Mouse (Mus musculus): ENCODE data around the gene Brms1l. TPM values are rescaled to one million over a fixed set of nuclear protein-coding genes. Genes with fewer than 3 reads are reported as not detected.
A peak's percentile ranks its signal among the peaks of the same experiment; 100 is the strongest.
"Not testable (repeated sequence)": the region's sequence is repeated elsewhere in the genome, so short reads cannot be mapped to it uniquely, and the experiment has no call there.

Brms1l gene
- 14.3 and 18.4 TPM in 2 replicates for polyA plus RNA-seq (2012; ENCODE audit: insufficient read depth, insufficient read length, missing spikeins)

GRCm38 (mm10) chr12:55836199-55836951, at the start of gene Brms1l:
Gene Brms1l, plus strand, starts transcription at chr12:55836324.
- H3K27ac ChIP-seq (ENCODE audit: insufficient read depth, low read depth, low read length): peak within 1 kb of the TSS; percentile 70
- H3K4me3 ChIP-seq (ENCODE audit: insufficient read depth, low read length): peak within 1 kb of the TSS; percentile 99
- TF ChIP-seq POLR2A (IDR thresholded peaks at IDR 0.05; ENCODE audit: borderline replicate concordance, low read depth, low read length): no peak
- 0 out of 2 replicates have a peak, but pooled peaks have one; percentile 17 for TF ChIP-seq CTCF (IDR thresholded peaks at IDR 0.05; ENCODE audit: low read depth, low read length)
- H3K4me1 ChIP-seq (ENCODE audit: control insufficient read depth, insufficient read depth, low read length): peaks cover 2% of the 10 kb centered on the region; the same call in 1 of the 2 replicates

GRCm38 (mm10) chr12:55794485-55794884, 41.6 kb upstream of the Brms1l start:
- not testable (repeated sequence) for H3K4me3 ChIP-seq (ENCODE audit: insufficient read depth, low read length); H3K27ac ChIP-seq (ENCODE audit: insufficient read depth, low read depth, low read length); H3K4me1 ChIP-seq (ENCODE audit: control insufficient read depth, insufficient read depth, low read length)

GRCm38 (mm10) chr12:55797103-55797502, 39.0 kb upstream of the Brms1l start:
- H3K27ac ChIP-seq (ENCODE audit: insufficient read depth, low read depth, low read length): no peak overlapping the region
- TF ChIP-seq POLR2A (IDR thresholded peaks at IDR 0.05; ENCODE audit: borderline replicate concordance, low read depth, low read length): no peak
- no peak for TF ChIP-seq CTCF (IDR thresholded peaks at IDR 0.05; ENCODE audit: low read depth, low read length)
- no peaks in the 10 kb centered on the region for H3K4me1 ChIP-seq (ENCODE audit: control insufficient read depth, insufficient read depth, low read length)
- no peak overlapping the region for H3K4me3 ChIP-seq (ENCODE audit: insufficient read depth, low read length)

GRCm38 (mm10) chr12:55798745-55799144, 37.4 kb upstream of the Brms1l start:
- Histone ChIP-seq H3K4me1 (ENCODE audit: control insufficient read depth, insufficient read depth, low read length) (no peaks in the 10 kb centered on the region), H3K4me3 (ENCODE audit: insufficient read depth, low read length) (no peak overlapping the region), H3K27ac (ENCODE audit: insufficient read depth, low read depth, low read length) (no peak overlapping the region)
- TF ChIP-seq CTCF (IDR thresholded peaks at IDR 0.05; ENCODE audit: low read depth, low read length) (no peak), POLR2A (IDR thresholded peaks at IDR 0.05; ENCODE audit: borderline replicate concordance, low read depth, low read length) (no peak)

GRCm38 (mm10) chr12:55800144-55800543, 36.0 kb upstream of the Brms1l start:
- no peak for TF ChIP-seq POLR2A (IDR thresholded peaks at IDR 0.05; ENCODE audit: borderline replicate concordance, low read depth, low read length)
- no peak for TF ChIP-seq CTCF (IDR thresholded peaks at IDR 0.05; ENCODE audit: low read depth, low read length)
- H3K27ac ChIP-seq (ENCODE audit: insufficient read depth, low read depth, low read length): no peak overlapping the region
- H3K4me3 ChIP-seq (ENCODE audit: insufficient read depth, low read length): no peak overlapping the region
- H3K4me1 ChIP-seq (ENCODE audit: control insufficient read depth, insufficient read depth, low read length): no peaks in the 10 kb centered on the region

- H3K4me1 ChIP-seq (ENCODE audit: control insufficient read depth, insufficient read depth, low read length): no peaks in the 10 kb centered on the region
- TF ChIP-seq POLR2A (IDR thresholded peaks at IDR 0.05; ENCODE audit: borderline replicate concordance, low read depth, low read length): no peak
- TF ChIP-seq CTCF (IDR thresholded peaks at IDR 0.05; ENCODE audit: low read depth, low read length): no peak
- no peak overlapping the region for H3K4me3 ChIP-seq (ENCODE audit: insufficient read depth, low read length)
- H3K27ac ChIP-seq (ENCODE audit: insufficient read depth, low read depth, low read length): no peak overlapping the region
Observed at GRCm38 (mm10) chr12:55801131-55801530, 35.0 kb upstream of the Brms1l start.

- no peak for TF ChIP-seq CTCF (IDR thresholded peaks at IDR 0.05; ENCODE audit: low read depth, low read length)
- no peak overlapping the region for H3K4me3 ChIP-seq (ENCODE audit: insufficient read depth, low read length)
- H3K27ac ChIP-seq (ENCODE audit: insufficient read depth, low read depth, low read length): no peak overlapping the region
- no peaks in the 10 kb centered on the region for H3K4me1 ChIP-seq (ENCODE audit: control insufficient read depth, insufficient read depth, low read length)
Observed at GRCm38 (mm10) chr12:55805035-55805434, 31.1 kb upstream of the Brms1l start.

GRCm38 (mm10) chr12:55816488-55816887, 19.6 kb upstream of the Brms1l start:
- H3K4me3 ChIP-seq (ENCODE audit: insufficient read depth, low read length): no peak overlapping the region
- no peak for TF ChIP-seq POLR2A (IDR thresholded peaks at IDR 0.05; ENCODE audit: borderline replicate concordance, low read depth, low read length)
- no peak for TF ChIP-seq CTCF (IDR thresholded peaks at IDR 0.05; ENCODE audit: low read depth, low read length)
- H3K27ac ChIP-seq (ENCODE audit: insufficient read depth, low read depth, low read length): no peak overlapping the region
- peaks cover 2% of the 10 kb centered on the region for H3K4me1 ChIP-seq (ENCODE audit: control insufficient read depth, insufficient read depth, low read length)

GRCm38 (mm10) chr12:55820119-55820660, 15.9 kb upstream of the Brms1l start:
- peak overlapping the region; percentile 68 for H3K4me3 ChIP-seq (ENCODE audit: insufficient read depth, low read length)
- no peak for TF ChIP-seq CTCF (IDR thresholded peaks at IDR 0.05; ENCODE audit: low read depth, low read length)
- TF ChIP-seq POLR2A (IDR thresholded peaks at IDR 0.05; ENCODE audit: borderline replicate concordance, low read depth, low read length): no peak
- H3K4me1 ChIP-seq (ENCODE audit: control insufficient read depth, insufficient read depth, low read length): peaks cover 5% of the 10 kb centered on the region
- peak overlapping the region; percentile 51 for H3K27ac ChIP-seq (ENCODE audit: insufficient read depth, low read depth, low read length)

- peak within 1 kb of the TSS; percentile 51 for H3K27ac ChIP-seq (ENCODE audit: insufficient read depth, low read depth, low read length)
- peaks cover 5% of the 10 kb centered on the region for H3K4me1 ChIP-seq (ENCODE audit: control insufficient read depth, insufficient read depth, low read length)
- peak within 1 kb of the TSS; percentile 68 for H3K4me3 ChIP-seq (ENCODE audit: insufficient read depth, low read length)
- TF ChIP-seq POLR2A (IDR thresholded peaks at IDR 0.05; ENCODE audit: borderline replicate concordance, low read depth, low read length): no peak
- no peak for TF ChIP-seq CTCF (IDR thresholded peaks at IDR 0.05; ENCODE audit: low read depth, low read length)
Observed at GRCm38 (mm10) chr12:55820661-55821314, 15.3 kb upstream of the Brms1l start, which contains the start of gene Ralgapa1. Gene Ralgapa1, minus strand, starts transcription at chr12:55821167.

Measured in bone marrow macrophage, adult 2 months (primary cell).